Mouse (Mus musculus): ENCODE measurements around the gene Vcpkmt.

Gene Vcpkmt

GRCm38 (mm10) chr12:69538362-69538950, 44.4 kb downstream of the Vcpkmt start:
- DNase-seq (ENCODE audit: low read depth, low spot score): no peak

DNA sequence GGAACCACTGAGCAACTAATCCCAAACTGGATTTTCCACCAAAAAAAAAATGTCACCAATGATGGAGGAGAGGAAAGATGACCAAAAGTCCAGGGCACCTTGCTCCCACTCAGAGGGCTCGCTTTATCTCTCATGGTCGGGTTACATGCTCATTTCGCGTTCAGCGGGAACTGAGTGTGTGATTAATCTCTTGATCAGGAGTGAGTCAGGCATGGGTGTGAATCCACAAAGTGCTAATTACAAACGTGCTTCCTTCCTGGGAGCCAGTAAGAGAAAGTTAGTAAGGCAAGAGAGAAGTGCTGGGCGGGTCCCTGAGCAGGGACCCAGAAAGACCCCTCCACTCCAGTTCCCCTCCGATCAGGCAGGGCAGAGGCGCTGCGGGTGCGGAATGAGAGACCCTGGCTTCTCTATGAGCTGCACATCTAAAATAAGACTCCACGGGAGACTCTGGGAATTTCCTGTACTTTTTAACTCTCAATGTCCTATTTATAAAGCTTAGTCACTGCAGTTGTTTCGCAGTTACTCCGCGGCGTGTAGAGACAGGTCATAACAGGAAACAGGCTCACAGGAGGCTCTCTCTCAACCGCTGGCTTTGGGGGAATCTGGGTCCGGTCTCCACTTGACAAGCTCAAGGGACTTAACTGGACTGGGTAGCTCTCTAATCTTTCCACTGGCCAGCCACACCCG, 45.0 kb downstream of the Vcpkmt start:
- DNase-seq (ENCODE audit: low read depth, low spot score): no peak

GRCm38 (mm10) chr12:69537243-69537674, 45.6 kb downstream of the Vcpkmt start:
- no peak for DNase-seq (ENCODE audit: low read depth, low spot score)

DNA sequence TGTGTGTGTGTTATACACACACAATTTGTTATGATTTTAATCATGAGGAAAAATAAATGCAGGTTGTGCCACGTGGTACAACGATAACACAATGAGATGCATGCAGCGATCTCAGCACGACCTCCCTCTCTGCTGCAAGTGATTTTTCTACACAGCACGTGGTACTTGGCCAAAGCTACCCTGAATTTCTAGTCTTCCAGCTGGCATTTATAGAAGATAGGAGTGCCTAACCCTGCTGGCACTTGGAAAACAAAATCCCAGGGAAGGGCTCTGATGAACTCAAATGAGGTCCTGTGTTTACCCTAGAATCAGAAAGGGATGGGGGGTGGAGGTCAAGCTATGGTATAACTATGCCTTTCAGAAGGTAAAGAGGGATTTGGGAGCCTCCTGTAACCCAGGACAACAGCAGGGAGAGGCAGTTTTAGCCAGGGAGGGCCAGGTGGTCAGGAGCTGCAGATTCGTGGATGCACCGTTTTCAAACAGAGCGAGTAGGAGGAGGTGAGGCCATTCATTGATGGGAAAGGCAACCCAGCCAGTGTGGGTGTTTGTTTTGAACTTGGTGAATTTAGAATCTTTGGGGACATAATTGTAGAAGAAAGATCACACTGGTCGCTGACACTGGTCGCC, 46.1 kb downstream of the Vcpkmt start:
- no peak for DNase-seq (ENCODE audit: low read depth, low spot score)

- DNase-seq (ENCODE audit: low read depth, low spot score): no peak
These were observed 49.6 kb downstream of the Vcpkmt start for GRCm38 (mm10) chr12:69533237-69533636.

DNA sequence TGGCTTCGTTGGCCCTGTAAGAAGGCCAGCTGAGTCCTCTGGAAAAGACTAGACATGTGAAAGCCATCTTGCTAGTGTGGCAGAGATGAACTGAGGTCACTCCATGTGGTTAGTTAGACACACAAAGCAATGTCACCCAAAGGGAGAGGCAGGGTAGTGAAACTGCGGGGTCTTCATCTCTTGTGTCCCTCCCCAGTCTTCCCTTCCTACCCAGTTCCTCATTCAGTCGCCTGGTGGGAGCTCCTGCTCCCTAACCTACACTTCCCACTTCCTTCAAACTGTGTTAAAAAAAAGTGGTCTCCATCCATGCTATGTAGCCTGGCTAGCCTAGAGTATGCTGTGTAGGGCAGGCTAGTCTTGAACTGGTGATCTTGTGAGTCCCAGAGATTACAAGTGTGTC, 50.3 kb downstream of the Vcpkmt start:
- DNase-seq (ENCODE audit: low read depth, low spot score): no peak

- no peak for DNase-seq (ENCODE audit: low read depth, low spot score)
These were observed 50.7 kb downstream of the Vcpkmt start for GRCm38 (mm10) chr12:69532091-69532490.

- DNase-seq (ENCODE audit: low read depth, low spot score): no peak
These were observed 53.0 kb downstream of the Vcpkmt start for GRCm38 (mm10) chr12:69529694-69530403.

GRCm38 (mm10) chr12:69528275-69529032, 54.4 kb downstream of the Vcpkmt start:
- no peak for DNase-seq (ENCODE audit: low read depth, low spot score)
